Mouse (Mus musculus) ES-E14 (cell line): Measurements from ENCODE around the gene Clasp1.

Experiments used
- MAFK ChIP-seq: IDR thresholded peaks from 2 replicates; pipeline ENCODE4 v1.6.1; 2014; ENCODE audit warnings: mild to moderate bottlenecking, low read depth, low read length, inconsistent platforms; ENCODE audit not compliant: insufficient read depth
- ZC3H11A ChIP-seq: IDR thresholded peaks from 2 replicates; pipeline ENCODE4 v1.6.1; 2012; ENCODE audit warnings: low read depth, mild to moderate bottlenecking, inconsistent platforms, low read length, borderline replicate concordance

DNA sequence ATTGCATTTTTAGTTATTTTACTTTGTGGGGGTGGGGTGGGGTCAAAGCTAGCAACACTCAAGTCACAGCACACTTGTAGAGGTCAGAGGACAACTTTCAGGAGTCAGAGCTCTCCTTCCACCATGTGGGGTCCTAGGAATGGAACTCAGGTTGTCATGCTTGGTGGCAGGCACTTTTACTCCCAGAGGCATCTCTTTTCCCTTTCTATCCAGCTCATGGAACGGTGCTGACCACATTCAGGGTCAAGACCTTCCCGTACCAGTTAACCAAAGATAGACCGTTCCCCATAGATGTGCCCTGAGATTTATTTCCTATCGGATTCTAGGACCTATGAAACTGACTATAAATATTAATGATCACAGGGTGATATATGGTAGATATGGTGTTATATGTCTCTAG is 13.1 kb downstream of the Clasp1 start:
- TF ChIP-seq MAFK (no peak), ZC3H11A (no peak)
